Mouse (Mus musculus): ENCODE data around the gene Pgc. TPM values are rescaled to one million over a fixed set of nuclear protein-coding genes. Genes with fewer than 3 reads are reported as not detected.

Pgc gene
- polyA plus RNA-seq, 1 experiment = 4.9 TPM

GRCm38 (mm10) chr17:47766407-47767043, 39.9 kb downstream of the Pgc start:
- Histone ChIP-seq H3K27me3 (ENCODE audit: control insufficient read depth, insufficient read depth, low read length, poor library complexity, severe bottlenecking) (no peaks in the 10 kb centered on the region), H3K9me3 (replicated peaks; ENCODE audit: control insufficient read depth, insufficient read depth, low read length, poor library complexity, severe bottlenecking) (no peaks in the 10 kb centered on the region), H3K27ac (ENCODE audit: insufficient read depth, low read length) (no peak overlapping the region), H3K36me3 (ENCODE audit: control insufficient read depth, insufficient read depth, low read length, poor library complexity, severe bottlenecking) (no peaks in the 10 kb centered on the region), H3K4me1 (ENCODE audit: control insufficient read depth, insufficient read depth, low read length) (peaks cover 9% of the 10 kb centered on the region), H3K9ac (ENCODE audit: low read depth, poor library complexity, severe bottlenecking) (no peak overlapping the region), H3K4me3 (ENCODE audit: low read depth, low read length) (no peak overlapping the region)
- TF ChIP-seq POLR2A (IDR thresholded peaks at IDR 0.05; ENCODE audit: insufficient read depth, low read length) (no peak), CTCF (IDR thresholded peaks at IDR 0.05; ENCODE audit: low read depth, low read length) (no peak), EP300 (IDR thresholded peaks at IDR 0.05; ENCODE audit: insufficient read depth, low read depth, low read length) (no peak)

GRCm38 (mm10) chr17:47767081-47767455, 40.4 kb downstream of the Pgc start:
- TF ChIP-seq CTCF (IDR thresholded peaks at IDR 0.05; ENCODE audit: low read depth, low read length) = no peak
- no peak for TF ChIP-seq POLR2A (IDR thresholded peaks at IDR 0.05; ENCODE audit: insufficient read depth, low read length)
- TF ChIP-seq EP300 (IDR thresholded peaks at IDR 0.05; ENCODE audit: insufficient read depth, low read depth, low read length) = no peak
- Histone ChIP-seq H3K36me3 (ENCODE audit: control insufficient read depth, insufficient read depth, low read length, poor library complexity, severe bottlenecking) (no peaks in the 10 kb centered on the region), H3K27me3 (ENCODE audit: control insufficient read depth, insufficient read depth, low read length, poor library complexity, severe bottlenecking) (no peaks in the 10 kb centered on the region), H3K4me1 (ENCODE audit: control insufficient read depth, insufficient read depth, low read length) (peaks cover 9% of the 10 kb centered on the region), H3K9ac (ENCODE audit: low read depth, poor library complexity, severe bottlenecking) (no peak overlapping the region), H3K27ac (ENCODE audit: insufficient read depth, low read length) (no peak overlapping the region), H3K9me3 (replicated peaks; ENCODE audit: control insufficient read depth, insufficient read depth, low read length, poor library complexity, severe bottlenecking) (no peaks in the 10 kb centered on the region), H3K4me3 (ENCODE audit: low read depth, low read length) (no peak overlapping the region)

- Histone ChIP-seq H3K9me3 (replicated peaks; ENCODE audit: control insufficient read depth, insufficient read depth, low read length, poor library complexity, severe bottlenecking) (no peaks in the 10 kb centered on the region), H3K36me3 (ENCODE audit: control insufficient read depth, insufficient read depth, low read length, poor library complexity, severe bottlenecking) (no peaks in the 10 kb centered on the region), H3K4me3 (ENCODE audit: low read depth, low read length) (no peak overlapping the region), H3K4me1 (ENCODE audit: control insufficient read depth, insufficient read depth, low read length) (peaks cover 9% of the 10 kb centered on the region), H3K27me3 (ENCODE audit: control insufficient read depth, insufficient read depth, low read length, poor library complexity, severe bottlenecking) (no peaks in the 10 kb centered on the region), H3K9ac (ENCODE audit: low read depth, poor library complexity, severe bottlenecking) (no peak overlapping the region), H3K27ac (ENCODE audit: insufficient read depth, low read length) (no peak overlapping the region)
- TF ChIP-seq POLR2A (IDR thresholded peaks at IDR 0.05; ENCODE audit: insufficient read depth, low read length) (no peak), EP300 (IDR thresholded peaks at IDR 0.05; ENCODE audit: insufficient read depth, low read depth, low read length) (no peak), CTCF (IDR thresholded peaks at IDR 0.05; ENCODE audit: low read depth, low read length) (no peak)
Measured at GRCm38 (mm10) chr17:47767456-47768141, 41.0 kb downstream of the Pgc start.

DNA sequence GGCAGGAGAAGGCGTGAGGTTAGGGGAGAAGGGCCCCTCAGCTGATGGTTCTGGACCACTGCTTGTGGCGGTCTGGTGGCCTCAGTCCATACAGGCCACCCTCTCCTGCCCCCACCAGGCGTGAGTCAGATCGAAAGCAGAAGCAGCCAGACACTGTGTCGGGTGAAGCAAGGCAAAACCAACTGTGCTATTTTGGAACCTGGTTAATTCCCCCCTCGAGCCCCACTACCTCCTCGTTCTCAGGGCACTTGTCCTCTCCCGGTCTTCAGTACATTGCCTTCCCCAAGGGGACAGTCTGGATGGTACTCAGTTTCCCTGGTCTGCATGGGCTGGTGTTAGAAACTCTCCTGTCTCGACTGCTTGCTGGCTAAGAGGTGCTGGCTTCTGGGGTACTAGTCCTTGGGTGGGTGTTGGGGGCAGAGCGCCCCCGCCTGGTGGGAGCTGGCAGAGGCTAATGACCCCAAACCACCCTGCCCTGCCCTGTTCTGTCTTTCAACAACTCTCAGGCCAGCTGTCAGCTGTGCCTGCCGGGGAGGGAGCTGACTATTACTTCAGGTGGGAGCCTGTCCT, 42.1 kb downstream of the Pgc start:
- no peak overlapping the region for H3K27ac ChIP-seq (ENCODE audit: insufficient read depth, low read length)
- no peaks in the 10 kb centered on the region for H3K27me3 ChIP-seq (ENCODE audit: control insufficient read depth, insufficient read depth, low read length, poor library complexity, severe bottlenecking)
- no peak overlapping the region for H3K4me3 ChIP-seq (ENCODE audit: low read depth, low read length)
- TF ChIP-seq CTCF (IDR thresholded peaks at IDR 0.05; ENCODE audit: low read depth, low read length) (peak; percentile 71), EP300 (IDR thresholded peaks at IDR 0.05; ENCODE audit: insufficient read depth, low read depth, low read length) (no peak)
- H3K9ac ChIP-seq (ENCODE audit: low read depth, poor library complexity, severe bottlenecking) = no peak overlapping the region
- H3K9me3 ChIP-seq (replicated peaks; ENCODE audit: control insufficient read depth, insufficient read depth, low read length, poor library complexity, severe bottlenecking) = no peaks in the 10 kb centered on the region
- H3K36me3 ChIP-seq (ENCODE audit: control insufficient read depth, insufficient read depth, low read length, poor library complexity, severe bottlenecking) = no peaks in the 10 kb centered on the region
- peaks cover 9% of the 10 kb centered on the region for H3K4me1 ChIP-seq (ENCODE audit: control insufficient read depth, insufficient read depth, low read length)

DNA sequence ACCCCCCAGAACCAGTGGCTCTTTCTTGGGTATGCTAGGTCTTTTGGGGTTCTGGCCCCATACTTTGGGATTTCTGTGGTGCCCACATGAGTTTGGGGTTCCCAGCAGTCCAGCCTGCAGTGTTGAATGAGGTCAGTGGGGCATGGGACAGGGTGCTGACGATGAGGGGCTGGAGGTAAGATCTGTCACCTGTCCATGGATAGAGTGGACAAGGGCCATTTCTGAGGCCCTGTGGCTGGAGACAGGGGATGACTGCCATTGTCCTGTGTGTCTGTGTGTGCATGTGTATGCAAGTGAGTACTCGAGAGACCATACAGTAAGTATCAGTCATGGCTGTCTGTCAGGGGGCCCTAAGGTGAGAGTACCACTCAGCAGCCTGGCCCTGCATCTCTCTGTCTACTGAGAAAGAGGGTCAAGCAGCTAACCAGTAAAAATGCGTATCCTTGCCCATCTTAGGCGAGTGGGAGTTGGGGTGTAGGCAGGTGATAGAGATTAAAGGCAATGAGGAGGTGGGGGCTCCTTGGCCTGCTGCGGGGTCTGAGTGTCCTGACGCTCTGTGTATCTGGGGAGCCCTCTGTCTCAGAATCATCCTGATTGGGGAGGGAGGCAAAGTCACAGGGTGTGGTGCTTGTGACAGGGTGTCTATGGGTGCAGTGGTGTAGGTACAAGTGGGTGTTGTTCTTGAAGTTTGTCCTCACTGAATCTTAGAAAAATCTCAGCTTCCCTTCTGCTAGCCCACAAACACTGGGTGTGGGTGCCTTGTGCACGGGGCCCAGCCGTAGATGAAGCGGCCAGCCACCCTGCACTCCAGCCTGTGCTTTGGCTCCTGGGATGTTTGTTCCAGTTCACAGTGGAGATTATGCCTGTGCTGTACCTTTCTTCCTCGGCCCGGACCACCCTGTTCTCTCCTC, 43.0 kb downstream of the Pgc start:
- TF ChIP-seq CTCF (IDR thresholded peaks at IDR 0.05; ENCODE audit: low read depth, low read length) (no peak), POLR2A (IDR thresholded peaks at IDR 0.05; ENCODE audit: insufficient read depth, low read length) (no peak), EP300 (IDR thresholded peaks at IDR 0.05; ENCODE audit: insufficient read depth, low read depth, low read length) (no peak)
- H3K27me3 ChIP-seq (ENCODE audit: control insufficient read depth, insufficient read depth, low read length, poor library complexity, severe bottlenecking) = no peaks in the 10 kb centered on the region
- H3K36me3 ChIP-seq (ENCODE audit: control insufficient read depth, insufficient read depth, low read length, poor library complexity, severe bottlenecking) = no peaks in the 10 kb centered on the region
- H3K27ac ChIP-seq (ENCODE audit: insufficient read depth, low read length) = no peak overlapping the region
- H3K4me3 ChIP-seq (ENCODE audit: low read depth, low read length) = no peak overlapping the region
- H3K4me1 ChIP-seq (ENCODE audit: control insufficient read depth, insufficient read depth, low read length) = peaks cover 9% of the 10 kb centered on the region
- no peaks in the 10 kb centered on the region for H3K9me3 ChIP-seq (replicated peaks; ENCODE audit: control insufficient read depth, insufficient read depth, low read length, poor library complexity, severe bottlenecking)
- no peak overlapping the region for H3K9ac ChIP-seq (ENCODE audit: low read depth, poor library complexity, severe bottlenecking)
